Mouse (Mus musculus) midbrain, embryonic 12.5 days (tissue): Measurements from ENCODE around the gene Usp46. TPM values are rescaled to one million over a fixed set of nuclear protein-coding genes. Genes with fewer than 3 reads are reported as not detected.

Source experiments
- polyA plus RNA-seq: library from polyadenylated mRNA; unstranded; fragments of >200 nt; fragmentation: Nextera tagmentation; extraction: Ambion mirVana; gene quantifications from 2 replicates; pipeline ENCODE4 v1.2.1, GENCODE M21; 2016

The Usp46 gene
- polyA plus RNA-seq, 1 experiment from 2014 or later: 31.5 TPM

Other genes starting within 250 kb of the Usp46 start
- 26.5 and 31.3 TPM in 2 replicates for gene Rasl11b, start 126.9 kb upstream of the Usp46 start, polyA plus RNA-seq